Mouse (Mus musculus) frontal cortex, adult 2 months (tissue): ENCODE measurements around the gene Skint6. TPM values are rescaled to one million over a fixed set of nuclear protein-coding genes. Genes with fewer than 3 reads are reported as not detected.
"Not testable (repeated sequence)": the region's sequence is repeated elsewhere in the genome, so short reads cannot be mapped to it uniquely, and the experiment has no call there.

ENCODE experiments used
- DNase-seq, 2 experiments: peaks; one replicate each; pipeline ENCODE4 v3.0.0; 2022; ENCODE audit warnings: low spot score in 1 of 2; ENCODE audit errors: extremely low spot score in 1 of 2
- polyA plus RNA-seq: library from polyadenylated mRNA; depleted of rRNA; stranded (reverse); fragments of >200 nt; gene quantifications from 2 replicates; pipeline ENCODE4 v1.2.3, GENCODE M21; 2012; rRNA removed

Gene Skint6
- not detected in 2 replicates for polyA plus RNA-seq

GRCm38 (mm10) chr4:113286873-113287272, at the start of gene Skint6:
Gene Skint6, minus strand, starts transcription at chr4:113286973.
- no peak for DNase-seq

- no peak for DNase-seq
These were observed 34.1 kb upstream of the Skint6 start for GRCm38 (mm10) chr4:113320911-113321310.

- no peak for DNase-seq
These were observed 15.2 kb upstream of the Skint6 start for GRCm38 (mm10) chr4:113301773-113302473.

- no peak for DNase-seq
These were observed 23.3 kb downstream of the Skint6 start for GRCm38 (mm10) chr4:113263363-113264060.

GRCm38 (mm10) chr4:113245808-113246207, 41.0 kb downstream of the Skint6 start:
- DNase-seq = no peak

- DNase-seq = no peak
These were observed 219.2 kb downstream of the Skint6 start for GRCm38 (mm10) chr4:113067621-113068020.

GRCm38 (mm10) chr4:112979160-112979559, 307.6 kb downstream of the Skint6 start:
- not testable (repeated sequence) for DNase-seq

GRCm38 (mm10) chr4:112790646-112791045, 496.1 kb downstream of the Skint6 start:
- DNase-seq = no peak

GRCm38 (mm10) chr4:112774766-112775165, 512.0 kb downstream of the Skint6 start, which contains the start of gene Skint10:
Gene Skint10, minus strand, starts transcription at chr4:112774866.
- peak in 1 of 2 experiments; percentile 1 for DNase-seq
